Mouse (Mus musculus) liver, embryonic 11.5 days (tissue): Measurements from ENCODE around the gene Mkrn3. TPM values are rescaled to one million over a fixed set of nuclear protein-coding genes. Genes with fewer than 3 reads are reported as not detected.

Experiments
- ATAC-seq: fragments of 200-750 bp; cut with Nextera tagmentation; replicated peaks from 2 replicates; pipeline ENCODE4 v1.8.0; 2017; ENCODE audit warnings: moderate number of reproducible peaks, mild to moderate bottlenecking, moderate TSS enrichment, moderate library complexity; ENCODE audit not compliant: low FRiP score
- DNase-seq: peaks from one replicate; pipeline ENCODE4 v3.0.0-alpha.2; 2017; ENCODE audit warnings: low spot score
- H3K27ac ChIP-seq: fragments of 300-500 bp; sonication (generic); 2 replicates; pipeline ENCODE4 v1.5.1; 2014; ENCODE audit warnings: mild to moderate bottlenecking, low read depth, low read length, control low read depth
- H3K27me3 ChIP-seq: fragments of 300-500 bp; sonication (generic); replicated peaks from 2 replicates; pipeline ENCODE4 v1.6.1; 2014; ENCODE audit warnings: low read length, mixed read lengths; ENCODE audit not compliant: control insufficient read depth, insufficient read depth
- H3K36me3 ChIP-seq: fragments of 300-500 bp; sonication (generic); 2 replicates; pipeline ENCODE4 v1.6.1; 2014; ENCODE audit warnings: mild to moderate bottlenecking, low read length, moderate library complexity, mixed read lengths; ENCODE audit not compliant: control insufficient read depth, insufficient read depth
- H3K4me1 ChIP-seq: fragments of 300-500 bp; sonication (generic); replicated peaks from 2 replicates; pipeline ENCODE4 v1.6.1; 2014; ENCODE audit warnings: low read length, mixed read lengths; ENCODE audit not compliant: control insufficient read depth, insufficient read depth
- H3K4me2 ChIP-seq: fragments of 300-500 bp; sonication (generic); 2 replicates; pipeline ENCODE4 v1.6.1; 2014; ENCODE audit warnings: mild to moderate bottlenecking, control low read depth, moderate library complexity
- H3K4me3 ChIP-seq: fragments of 300-500 bp; sonication (generic); 2 replicates; pipeline ENCODE4 v1.5.1; 2014; ENCODE audit warnings: low read depth, low read length, control low read depth
- H3K9ac ChIP-seq: fragments of 300-500 bp; sonication (generic); 2 replicates; pipeline ENCODE4 v1.6.1; 2014; ENCODE audit warnings: low read depth, low read length, control low read depth
- H3K9me3 ChIP-seq: fragments of 300-500 bp; sonication (generic); 2 replicates; pipeline ENCODE4 v1.6.1; 2016; ENCODE audit warnings: low read length, inconsistent platforms, mixed read lengths; ENCODE audit not compliant: control insufficient read depth
- WGBS: fragments of 180-500 bp; shearing (Covaris S2); extraction: QIAGEN DNeasy Blood & Tissue Kit; methylation state at CpG from one replicate; pipeline ENCODE4 v1.1.7; 2014; 5-methylcytosine and 5-hydroxymethylcytosine counted together
- polyA plus RNA-seq: library from polyadenylated mRNA; unstranded; fragments of >200 nt; fragmentation: Nextera tagmentation; extraction: Ambion mirVana; gene quantifications from 2 replicates; pipeline ENCODE4 v1.2.1, GENCODE M21; 2014

Gene Mkrn3
- polyA plus RNA-seq, 1 experiment from 2014 or later = 2.0 TPM

DNA sequence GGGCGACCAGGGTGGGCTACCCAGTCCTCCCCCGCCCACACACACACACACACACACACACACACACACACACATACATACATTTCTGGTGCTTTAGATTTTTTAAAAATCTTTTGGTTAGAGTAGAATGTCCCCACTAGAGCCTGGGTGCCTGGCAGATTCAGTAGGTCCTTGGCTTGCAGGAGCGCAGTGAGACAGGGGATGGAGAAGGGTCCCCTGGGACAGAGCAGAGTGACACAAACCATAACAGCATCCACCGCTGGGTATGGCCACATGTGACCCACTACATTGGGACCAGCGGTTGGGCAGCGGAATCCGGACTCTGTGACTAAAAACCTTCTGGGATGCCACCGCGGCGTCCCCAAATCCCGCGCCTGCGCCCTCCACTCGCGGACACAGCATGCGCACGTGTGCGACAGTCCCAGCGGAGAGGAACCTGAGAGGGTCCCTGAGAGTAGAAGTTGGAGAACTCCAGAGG, 13.3 kb downstream of the Mkrn3 start:
- no peak for ATAC-seq
- no peak overlapping the region for H3K27ac ChIP-seq
- no peak overlapping the region for H3K9ac ChIP-seq
- H3K4me1 ChIP-seq = no peaks in the 10 kb centered on the region
- H3K4me2 ChIP-seq = no peak overlapping the region
- H3K9me3 ChIP-seq = no peaks in the 10 kb centered on the region
- H3K4me3 ChIP-seq = no peak overlapping the region
- no peak for DNase-seq
- no peaks in the 10 kb centered on the region for H3K36me3 ChIP-seq
- WGBS = 48% methylated on average over 19 of the region's 19 CpGs
- H3K27me3 ChIP-seq = no peaks in the 10 kb centered on the region

DNA sequence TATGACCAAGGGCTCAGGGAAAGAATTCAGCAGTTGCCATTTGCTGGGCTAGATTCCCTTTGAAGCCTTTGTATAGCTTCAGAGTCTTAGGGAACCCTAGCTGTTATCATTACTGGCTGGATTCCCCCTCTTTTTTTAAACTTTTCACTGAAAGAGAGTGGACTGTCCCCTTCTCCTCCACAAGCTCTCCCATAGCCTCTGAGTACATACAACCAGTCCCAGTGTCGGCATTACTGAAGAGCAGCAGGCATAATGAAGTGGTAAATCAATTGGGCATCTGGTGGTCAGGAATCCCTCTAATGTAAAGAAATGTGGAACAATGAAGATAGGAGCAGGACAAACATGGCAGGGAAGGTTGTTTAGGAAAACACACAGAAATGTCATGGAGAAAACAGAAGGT, 27.7 kb downstream of the Mkrn3 start:
- no peaks in the 10 kb centered on the region for H3K27me3 ChIP-seq
- H3K4me1 ChIP-seq = no peaks in the 10 kb centered on the region
- H3K4me2 ChIP-seq = no peak overlapping the region
- ATAC-seq (no peak), DNase-seq (no peak)
- no peak overlapping the region for H3K9ac ChIP-seq
- 45% methylated on average over 1 of the region's 1 CpGs for WGBS
- H3K36me3 ChIP-seq = no peaks in the 10 kb centered on the region
- no peak overlapping the region for H3K4me3 ChIP-seq
- H3K27ac ChIP-seq = no peak overlapping the region
- H3K9me3 ChIP-seq = no peaks in the 10 kb centered on the region

DNA sequence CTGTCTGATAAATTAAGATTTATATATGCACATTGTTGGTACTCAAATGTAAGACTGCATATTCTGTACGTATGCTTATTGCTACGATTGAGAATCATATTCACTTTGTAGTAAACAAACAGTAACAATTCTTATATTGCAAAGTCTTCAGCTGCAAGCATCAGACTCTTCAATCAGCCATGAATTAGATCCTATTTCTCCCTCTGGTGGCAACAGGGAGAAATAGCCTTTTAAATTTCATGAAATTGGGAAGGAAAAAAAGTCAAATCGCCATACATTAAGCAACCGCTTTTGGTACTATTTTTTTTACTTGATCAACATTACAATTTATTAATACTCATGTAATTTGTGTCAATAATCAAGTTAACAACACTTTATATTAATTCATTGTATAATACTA, 31.6 kb downstream of the Mkrn3 start:
- Histone ChIP-seq H3K4me2 (no peak overlapping the region), H3K27ac (no peak overlapping the region), H3K4me3 (no peak overlapping the region), H3K27me3 (no peaks in the 10 kb centered on the region), H3K36me3 (no peaks in the 10 kb centered on the region), H3K4me1 (no peaks in the 10 kb centered on the region), H3K9ac (no peak overlapping the region), H3K9me3 (no peaks in the 10 kb centered on the region)
- WGBS = 44% methylated on average over 4 of the region's 4 CpGs
- DNase-seq = no peak
- no peak for ATAC-seq

DNA sequence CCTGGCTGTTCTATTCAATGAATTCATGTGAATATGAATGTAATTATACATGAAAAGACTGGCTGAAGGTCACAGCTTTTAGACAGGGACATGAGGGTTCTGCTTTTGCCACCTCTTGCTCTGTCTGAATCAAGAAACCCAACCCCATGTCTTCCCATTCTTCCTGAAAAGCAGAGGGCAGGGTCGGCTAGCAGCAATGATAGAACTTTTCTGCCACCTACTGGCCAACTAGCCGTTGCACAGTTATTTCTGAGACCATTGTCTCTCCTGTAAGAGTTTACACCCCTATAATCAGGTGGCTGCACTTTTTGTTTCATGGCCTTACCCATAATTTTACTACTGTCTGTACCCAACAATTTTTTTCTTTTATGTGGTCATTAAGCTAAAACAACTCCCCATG, 37.5 kb downstream of the Mkrn3 start:
- Histone ChIP-seq H3K4me3 (no peak overlapping the region), H3K9me3 (peaks cover 4% of the 10 kb centered on the region; the same call in 1 of the 2 replicates), H3K4me1 (no peaks in the 10 kb centered on the region), H3K4me2 (no peak overlapping the region), H3K27me3 (no peaks in the 10 kb centered on the region; the same call in 1 of the 2 replicates), H3K36me3 (no peaks in the 10 kb centered on the region), H3K27ac (no peak overlapping the region), H3K9ac (no peak overlapping the region)
- ATAC-seq (no peak), DNase-seq (no peak)
- 4% methylated on average over 2 of the region's 2 CpGs for WGBS

DNA sequence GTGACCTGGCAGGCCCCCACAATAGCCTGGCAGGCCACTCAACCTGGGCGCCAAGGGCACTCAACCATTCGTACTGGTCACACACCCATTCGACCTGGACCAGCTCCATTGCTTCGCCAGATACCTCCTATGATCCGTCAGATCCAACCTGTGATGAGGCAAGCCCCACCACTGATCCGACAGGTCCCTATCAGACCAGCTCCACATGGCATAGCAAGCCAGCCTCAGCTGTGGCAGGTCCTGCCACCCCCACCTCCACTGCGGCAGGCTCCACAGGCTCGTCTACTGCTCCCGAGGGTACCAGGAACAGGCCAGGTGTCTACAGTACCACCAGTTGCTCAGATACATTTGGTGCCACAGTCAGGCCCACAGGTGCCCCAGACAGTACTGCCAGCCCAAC, 41.4 kb downstream of the Mkrn3 start:
- Histone ChIP-seq H3K36me3 (no peaks in the 10 kb centered on the region), H3K4me1 (no peaks in the 10 kb centered on the region), H3K27ac (no peak overlapping the region), H3K9me3 (peaks cover 4% of the 10 kb centered on the region; the same call in 1 of the 2 replicates), H3K9ac (no peak overlapping the region), H3K4me2 (no peak overlapping the region), H3K4me3 (no peak overlapping the region), H3K27me3 (peaks cover 2% of the 10 kb centered on the region; the same call in 1 of the 2 replicates)
- WGBS = 81% methylated on average over 9 of the region's 9 CpGs
- ATAC-seq = no peak
- no peak for DNase-seq

DNA sequence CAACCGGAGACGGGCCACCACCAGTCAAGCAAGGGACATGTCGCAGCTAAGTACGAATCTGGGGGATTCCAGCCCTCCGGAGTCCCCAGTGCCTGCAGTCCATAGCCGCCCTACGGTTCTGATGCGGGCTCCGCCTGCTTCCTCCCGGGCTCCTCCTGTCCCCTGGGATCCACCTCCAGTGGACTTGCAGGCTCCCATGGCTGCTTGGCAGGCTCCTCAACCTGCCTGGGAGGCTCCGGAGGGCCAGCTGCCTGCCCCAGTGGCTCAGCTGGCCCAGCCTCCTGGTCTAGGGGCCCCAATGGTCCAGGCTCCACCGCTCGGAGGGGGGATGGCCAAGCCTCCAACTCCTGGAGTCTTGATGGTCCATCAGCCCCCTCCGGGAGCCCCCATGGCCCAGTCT, 42.6 kb downstream of the Mkrn3 start:
- peak overlapping the region; percentile 56 for H3K4me2 ChIP-seq
- peak; percentile 15; the same call in 1 of the 2 replicates for ATAC-seq
- H3K27me3 ChIP-seq = peaks cover 2% of the 10 kb centered on the region; the same call in 1 of the 2 replicates
- peak; percentile 31 for DNase-seq
- no peak overlapping the region for H3K27ac ChIP-seq
- H3K4me3 ChIP-seq = peak overlapping the region; percentile 39
- H3K36me3 ChIP-seq = no peaks in the 10 kb centered on the region
- no peaks in the 10 kb centered on the region for H3K4me1 ChIP-seq
- no peak overlapping the region for H3K9ac ChIP-seq
- 27% methylated on average over 14 of the region's 14 CpGs for WGBS
- peaks cover 4% of the 10 kb centered on the region; the same call in 1 of the 2 replicates for H3K9me3 ChIP-seq

DNA sequence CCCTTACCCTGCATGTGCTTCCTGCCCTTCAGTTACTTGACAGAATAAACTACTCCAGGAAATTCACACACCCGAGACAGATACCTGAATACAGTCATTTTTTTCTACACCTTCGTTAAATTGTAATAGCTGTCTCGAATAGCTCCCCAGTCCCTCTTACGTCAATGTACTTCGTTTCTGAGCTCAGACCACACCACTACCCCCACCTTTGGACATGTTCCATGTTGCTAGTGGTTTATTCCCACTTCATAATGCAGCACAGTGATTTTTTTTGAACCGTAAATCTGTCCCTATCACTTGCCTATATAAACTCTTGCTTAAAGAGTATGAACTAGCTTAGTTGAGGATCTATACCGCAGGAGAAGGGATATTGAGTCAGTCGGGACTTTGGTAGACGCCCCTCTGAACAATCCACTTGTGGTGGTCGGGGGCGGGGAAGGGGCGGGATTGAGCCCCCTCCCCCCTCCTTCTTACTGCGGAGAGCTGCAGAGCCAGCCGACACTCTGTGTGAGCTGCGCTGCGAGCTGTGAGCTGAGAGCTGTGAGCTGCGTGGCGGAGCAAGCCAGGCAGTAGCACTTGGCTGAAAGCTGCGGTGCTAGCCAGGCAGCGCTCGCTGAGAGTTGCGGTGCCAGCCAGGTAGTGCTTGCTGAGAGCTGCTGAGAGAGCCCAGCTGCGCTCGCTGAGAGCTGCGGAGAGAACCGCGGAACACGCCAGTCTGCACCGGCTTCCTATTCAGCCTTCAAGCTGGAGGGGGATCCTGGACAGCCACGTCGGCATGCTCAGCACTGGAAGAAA, 43.2 kb downstream of the Mkrn3 start, which contains the start of gene Magel2:
Gene Magel2 (plus strand): TSS at position 501 of the 795 bp plus-strand sequence.
- H3K36me3 ChIP-seq = no peaks in the 10 kb centered on the region
- H3K9me3 ChIP-seq = peaks cover 4% of the 10 kb centered on the region; the same call in 1 of the 2 replicates
- peaks cover 2% of the 10 kb centered on the region; the same call in 1 of the 2 replicates for H3K27me3 ChIP-seq
- no peak within 1 kb of the TSS for H3K27ac ChIP-seq
- WGBS = 22% methylated on average over 31 of the region's 31 CpGs
- ATAC-seq (peak; percentile 65), DNase-seq (peak; percentile 45)
- no peaks in the 10 kb centered on the region for H3K4me1 ChIP-seq
- peak within 1 kb of the TSS; percentile 39 for H3K4me3 ChIP-seq
- peak within 1 kb of the TSS; percentile 56 for H3K4me2 ChIP-seq
- H3K9ac ChIP-seq = no peak within 1 kb of the TSS

DNA sequence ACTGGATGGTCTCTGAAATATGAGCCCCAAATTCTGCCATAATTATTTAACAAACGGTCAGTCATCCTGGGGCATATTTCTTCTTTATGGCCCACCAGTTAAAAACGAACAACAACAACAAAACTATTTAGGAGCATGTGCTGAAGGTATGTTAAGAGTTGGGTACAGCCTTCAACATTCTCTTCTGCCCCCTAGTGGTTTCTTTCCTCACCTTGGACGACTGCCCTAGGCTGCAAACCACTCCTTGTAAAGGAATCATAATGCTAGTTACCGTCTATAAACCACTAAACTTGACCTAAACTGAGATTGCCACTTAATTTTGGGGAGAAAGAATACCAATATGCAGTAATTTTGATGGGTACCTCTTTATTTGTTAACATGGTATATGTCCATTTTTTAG, 44.3 kb downstream of the Mkrn3 start:
- Histone ChIP-seq H3K4me2 (no peak overlapping the region), H3K27me3 (peaks cover 2% of the 10 kb centered on the region; the same call in 1 of the 2 replicates), H3K9ac (no peak overlapping the region), H3K4me3 (no peak overlapping the region), H3K4me1 (no peaks in the 10 kb centered on the region), H3K36me3 (no peaks in the 10 kb centered on the region), H3K9me3 (peaks cover 4% of the 10 kb centered on the region; the same call in 1 of the 2 replicates), H3K27ac (no peak overlapping the region)
- DNase-seq (no peak), ATAC-seq (no peak)
- WGBS = 27% methylated on average over 4 of the region's 4 CpGs
